Mouse (Mus musculus) CH12.LX (cell line): ENCODE measurements around the gene Phlpp2. TPM values are rescaled to one million over a fixed set of nuclear protein-coding genes. Genes with fewer than 3 reads are reported as not detected.

Experiments
- DNase-seq: peaks from one replicate; pipeline ENCODE4 v3.0.0-alpha.2; 2013; ENCODE audit errors: extremely low read depth
- H3K27ac ChIP-seq: 2 replicates; pipeline ENCODE4 v1.5.1; 2012; ENCODE audit warnings: low read depth, mild to moderate bottlenecking, control low read depth, moderate library complexity; ENCODE audit not compliant: insufficient read depth
- H3K27me3 ChIP-seq: replicated peaks from 2 replicates; pipeline ENCODE3; 2012; ENCODE audit warnings: inconsistent platforms
- H3K36me3 ChIP-seq, 2 experiments: replicated peaks in 1 of 2; 2 replicates each; pipeline versions ENCODE3 to v1.6.1; 2012; ENCODE audit warnings: inconsistent platforms in 1 of 2, low read length in 1 of 2, mild to moderate bottlenecking in 1 of 2, mixed read lengths in 1 of 2, moderate library complexity in 1 of 2; ENCODE audit not compliant: control insufficient read depth in 1 of 2, insufficient read depth in 1 of 2
- H3K4me1 ChIP-seq, 2 experiments: 2 replicates each; pipeline ENCODE4 v1.6.1; 2012; ENCODE audit warnings: inconsistent platforms in 1 of 2, moderate library complexity in 1 of 2; ENCODE audit not compliant: insufficient read depth in 2 of 2, control insufficient read depth in 1 of 2
- H3K4me2 ChIP-seq: 2 replicates; pipeline ENCODE4 v1.6.1; 2012; ENCODE audit warnings: low read depth, mild to moderate bottlenecking, control low read depth; ENCODE audit not compliant: poor library complexity, insufficient read depth, severe bottlenecking
- H3K4me3 ChIP-seq, 3 experiments: fragments of 150-350 bp in 1 of 3; sonication (generic) in 1 of 3; replicated peaks in 1 of 3; 2 replicates each; pipeline versions ENCODE3 to v1.5.1; 2011 to 2012; ENCODE audit warnings: low read depth in 2 of 3, low read length in 2 of 3, mild to moderate bottlenecking in 2 of 3, moderate library complexity in 2 of 3, control low read depth in 1 of 3, improper control_type of control experiment in 1 of 3, inconsistent platforms in 1 of 3, mixed read lengths in 1 of 3; ENCODE audit not compliant: poor library complexity in 1 of 3
- H3K79me2 ChIP-seq: replicated peaks from 2 replicates; pipeline ENCODE4 v1.6.1; 2012; ENCODE audit warnings: mild to moderate bottlenecking, moderate library complexity; ENCODE audit not compliant: control insufficient read depth, poor library complexity, insufficient read depth, severe bottlenecking; ENCODE audit errors: extremely low read depth
- H3K9ac ChIP-seq: 2 replicates; pipeline ENCODE4 v1.6.1; 2012; ENCODE audit warnings: low read depth, mild to moderate bottlenecking, control low read depth, moderate library complexity; ENCODE audit not compliant: insufficient read depth
- H3K9me3 ChIP-seq: replicated peaks from 2 replicates; pipeline ENCODE3; 2012; ENCODE audit warnings: low read length, inconsistent platforms, mixed read lengths
- ELF1 ChIP-seq: IDR thresholded peaks from 2 replicates; pipeline ENCODE4 v1.6.1; 2014; ENCODE audit warnings: low read depth, mild to moderate bottlenecking, inconsistent platforms, low read length, improper control_type of control experiment
- HCFC1 ChIP-seq: IDR thresholded peaks from 2 replicates; pipeline ENCODE4 v1.6.1; 2012; ENCODE audit warnings: low read depth, mild to moderate bottlenecking, inconsistent platforms, low read length, improper control_type of control experiment
- JUN ChIP-seq: IDR thresholded peaks from 2 replicates; pipeline ENCODE4 v1.6.1; 2011; ENCODE audit warnings: low read depth, mild to moderate bottlenecking, low read length, improper control_type of control experiment, moderate library complexity; ENCODE audit not compliant: insufficient read depth
- JUND ChIP-seq: conservative IDR thresholded peaks from 2 replicates; pipeline ENCODE4 v1.6.1; 2011; ENCODE audit warnings: low read depth, low read length, improper control_type of control experiment
- MAFK ChIP-seq: IDR thresholded peaks from 2 replicates; pipeline ENCODE4 v1.6.1; 2011; ENCODE audit warnings: low read length, improper control_type of control experiment; ENCODE audit not compliant: insufficient replicate concordance
- MXI1 ChIP-seq: IDR thresholded peaks from 2 replicates; pipeline ENCODE4 v1.6.1; 2011; ENCODE audit warnings: mild to moderate bottlenecking, low read depth, low read length, improper control_type of control experiment
- NRF1 ChIP-seq: IDR thresholded peaks from 2 replicates; pipeline ENCODE4 v1.6.1; 2014; ENCODE audit warnings: low read depth, mild to moderate bottlenecking, inconsistent platforms, low read length, improper control_type of control experiment, moderate library complexity
- POLR2AphosphoS2 ChIP-seq: IDR thresholded peaks from 2 replicates; pipeline ENCODE4 v1.6.1; 2011; ENCODE audit warnings: low read depth, low read length, improper control_type of control experiment
- RAD21 ChIP-seq: IDR thresholded peaks from 2 replicates; pipeline ENCODE4 v1.6.1; 2011; ENCODE audit warnings: low read depth, mild to moderate bottlenecking, low read length, improper control_type of control experiment, moderate library complexity
- RCOR1 ChIP-seq: conservative IDR thresholded peaks from 2 replicates; pipeline ENCODE4 v1.6.1; 2012; ENCODE audit warnings: low read depth, mild to moderate bottlenecking, inconsistent platforms, low read length, improper control_type of control experiment
- SIN3A ChIP-seq: IDR thresholded peaks from 2 replicates; pipeline ENCODE4 v1.6.1; 2012; ENCODE audit warnings: low read length, improper control_type of control experiment, inconsistent platforms
- TBP ChIP-seq: conservative IDR thresholded peaks from 2 replicates; pipeline ENCODE4 v1.6.1; 2011; ENCODE audit warnings: low read depth, low read length, improper control_type of control experiment
- TCF12 ChIP-seq: IDR thresholded peaks from 2 replicates; pipeline ENCODE4 v1.6.1; 2014; ENCODE audit warnings: low read depth, mild to moderate bottlenecking, inconsistent platforms, low read length, improper control_type of control experiment
- USF1 ChIP-seq: IDR thresholded peaks from 2 replicates; pipeline ENCODE4 v1.6.1; 2014; ENCODE audit warnings: low read depth, mild to moderate bottlenecking, inconsistent platforms, low read length, improper control_type of control experiment
- USF2 ChIP-seq: conservative IDR thresholded peaks from 2 replicates; pipeline ENCODE4 v1.6.1; 2011; ENCODE audit warnings: low read depth, low read length, improper control_type of control experiment
- ZKSCAN1 ChIP-seq: IDR thresholded peaks from 2 replicates; pipeline ENCODE4 v1.6.1; 2012; ENCODE audit warnings: low read depth, inconsistent platforms, low read length, improper control_type of control experiment, borderline replicate concordance
- ZNF384 ChIP-seq: IDR thresholded peaks from 2 replicates; pipeline ENCODE4 v1.6.1; 2012; ENCODE audit warnings: low read depth, low read length, improper control_type of control experiment, inconsistent platforms
- dilution Hi-C: fragments of 300-500 bp; cut with MboI; formaldehyde crosslinking; loops from 2 replicates; pipeline ENCODE4 v1.14.3; 2020; ENCODE audit warnings: low sequenced_read_pairs; ENCODE audit not compliant: extremely low pct_unique_long_range_greater_than_20kb, extremely low pct_ligation_motif_present
- in situ Hi-C: fragments of 300-500 bp; cut with MboI; formaldehyde crosslinking; loops from 3 replicates; pipeline ENCODE4 v1.14.3; 2019; ENCODE audit warnings: low sequenced_read_pairs, low pct_ligation_motif_present, low pct_unique_long_range_greater_than_20kb, mixed read lengths
- polyA plus RNA-seq: library from polyadenylated mRNA; unstranded; fragments of >175 nt; gene quantifications from 2 replicates; pipeline ENCODE4 v1.2.1, GENCODE M21; 2012; ENCODE audit warnings: low read depth; ENCODE audit not compliant: insufficient read length
- total RNA-seq, 2 experiments: library from RNA; depleted of rRNA; stranded (reverse); fragments of 300-350 nt in 1 of 2; fragments of >200 nt in 1 of 2; gene quantifications; 2 replicates each; pipeline ENCODE4 v1.2.3; 2012 to 2014

The Phlpp2 gene
- total and polyA plus RNA-seq, 3 experiments: 3.1 to 9.2 (median 3.5) TPM

GRCm38 (mm10) chr8:109904928-109905668 is 36.8 kb downstream of the Phlpp2 start:
- H3K4me2 ChIP-seq: no peak overlapping the region
- H3K79me2 ChIP-seq: no peaks in the 10 kb centered on the region
- dilution Hi-C loops (no loop called here), in situ Hi-C loops (loop anchor here (5.0 kb wide), 1 partner anchor 38 kb away; the partner anchor contains the start of gene Phlpp2)
- no peak for TF ChIP-seq TCF12
- no peak for DNase-seq
- peaks cover 2 to 49% of the 10 kb centered on the region in 2 experiments; a peak in 2 of 4 replicates for H3K4me1 ChIP-seq
- peaks cover 8 to 55% of the 10 kb centered on the region in 2 experiments for H3K36me3 ChIP-seq
- peaks cover 3% of the 10 kb centered on the region for H3K9me3 ChIP-seq
- no peak overlapping the region for H3K4me3 ChIP-seq
- H3K27me3 ChIP-seq: no peaks in the 10 kb centered on the region
- no peak overlapping the region for H3K9ac ChIP-seq
- no peak overlapping the region for H3K27ac ChIP-seq

GRCm38 (mm10) chr8:109906907-109907306 is 38.6 kb downstream of the Phlpp2 start:
- Histone ChIP-seq H3K27me3 (no peaks in the 10 kb centered on the region), H3K27ac (no peak overlapping the region), H3K36me3 (peaks cover 11 to 60% of the 10 kb centered on the region in 2 experiments), H3K4me1 (peaks cover 2 to 41% of the 10 kb centered on the region in 2 experiments; a peak in 2 of 4 replicates), H3K4me2 (no peak overlapping the region), H3K9ac (no peak overlapping the region)
- dilution Hi-C loops: no loop called here
- TF ChIP-seq ELF1: no peak
- TF ChIP-seq USF2: no peak
- TF ChIP-seq ZKSCAN1: no peak
- TF ChIP-seq RCOR1: no peak
- TF ChIP-seq ZNF384: no peak
- TF ChIP-seq JUN: no peak
- TF ChIP-seq RAD21: no peak
- no peak for TF ChIP-seq HCFC1
- TF ChIP-seq SIN3A: no peak
- TF ChIP-seq USF1: no peak
- TF ChIP-seq TCF12: no peak
- no peak for TF ChIP-seq JUND
- TF ChIP-seq, all 38 proteins: peak for 0
- in situ Hi-C loops: no loop called here
- no peaks in the 10 kb centered on the region for H3K9me3 ChIP-seq
- no peaks in the 10 kb centered on the region for H3K79me2 ChIP-seq
- DNase-seq: no peak
- no peak overlapping the region for H3K4me3 ChIP-seq

GRCm38 (mm10) chr8:109907376-109907775 is 39.0 kb downstream of the Phlpp2 start:
- H3K36me3 ChIP-seq: peaks cover 13 to 64% of the 10 kb centered on the region in 2 experiments
- no peaks in the 10 kb centered on the region for H3K27me3 ChIP-seq
- H3K79me2 ChIP-seq: no peaks in the 10 kb centered on the region
- no peak overlapping the region for H3K27ac ChIP-seq
- peaks cover 2 to 36% of the 10 kb centered on the region in 2 experiments; a peak in 2 of 4 replicates for H3K4me1 ChIP-seq
- in situ Hi-C loops (no loop called here), dilution Hi-C loops (no loop called here)
- TF ChIP-seq ELF1 (no peak), NRF1 (no peak), USF2 (no peak), SIN3A (no peak), JUND (no peak), MAFK (no peak), POLR2AphosphoS2 (no peak), RCOR1 (no peak), MXI1 (no peak), ZKSCAN1 (no peak), TBP (no peak)
- no peak overlapping the region for H3K4me3 ChIP-seq
- H3K4me2 ChIP-seq: no peak overlapping the region
- H3K9me3 ChIP-seq: no peaks in the 10 kb centered on the region
- DNase-seq: no peak
- no peak overlapping the region for H3K9ac ChIP-seq
